Mouse (Mus musculus) spleen, adult 2 months (tissue): Measurements from ENCODE around the gene Krt83.

Experiments used
- CTCF ChIP-seq: fragments of 200-500 bp; IDR thresholded peaks from 2 replicates; pipeline ENCODE4 v1.5.1; 2011; ENCODE audit warnings: mild to moderate bottlenecking, inconsistent platforms; ENCODE audit not compliant: insufficient read depth, insufficient read length, insufficient replicate concordance; ENCODE audit errors: extremely low read depth
- POLR2A ChIP-seq: fragments of 200-500 bp; IDR thresholded peaks from 2 replicates; pipeline ENCODE4 v1.6.1; 2011; ENCODE audit warnings: low read depth, low read length, inconsistent platforms

- TF ChIP-seq CTCF (no peak), POLR2A (no peak)
These were observed 18.3 kb downstream of the Krt83 start, which contains the start of gene Krt86 for GRCm38 (mm10) chr15:101472952-101473528.
